Mouse (Mus musculus): ENCODE data around the gene Bloc1s1. TPM values are rescaled to one million over a fixed set of nuclear protein-coding genes. Genes with fewer than 3 reads are reported as not detected.

Gene Bloc1s1
- polyA plus RNA-seq, 1 experiment from 2014 or later, result 81.9 TPM

DNA sequence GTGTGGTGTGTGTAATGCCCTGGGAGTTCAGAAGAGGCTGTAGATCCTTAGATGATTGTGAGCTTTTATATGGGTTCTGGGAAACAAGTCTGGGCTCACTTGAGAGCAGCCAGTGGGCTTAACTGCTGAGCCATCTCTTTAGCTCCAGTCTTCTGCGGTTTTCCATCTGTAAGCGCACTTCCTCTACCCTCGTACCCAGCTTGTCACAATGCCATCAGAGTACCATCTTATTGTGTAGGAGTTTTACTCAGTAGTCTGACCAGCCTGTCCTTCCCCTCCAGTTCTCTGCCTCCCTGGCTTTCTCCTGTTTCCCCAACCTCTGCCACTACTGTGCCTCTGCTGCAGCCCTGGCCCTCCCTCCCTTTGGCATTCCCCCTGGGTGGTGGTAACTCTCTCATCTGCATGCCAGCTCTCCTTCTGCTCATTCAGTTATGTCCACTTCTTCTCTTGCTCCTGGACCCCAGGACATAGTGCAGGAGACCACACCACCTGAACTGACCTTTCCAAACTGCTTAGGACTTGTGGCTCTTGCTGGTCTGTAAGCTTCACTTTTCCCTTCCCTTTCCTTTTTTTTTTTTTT is 21.3 kb downstream of the Bloc1s1 start:
- DNase-seq, result no peak

DNA sequence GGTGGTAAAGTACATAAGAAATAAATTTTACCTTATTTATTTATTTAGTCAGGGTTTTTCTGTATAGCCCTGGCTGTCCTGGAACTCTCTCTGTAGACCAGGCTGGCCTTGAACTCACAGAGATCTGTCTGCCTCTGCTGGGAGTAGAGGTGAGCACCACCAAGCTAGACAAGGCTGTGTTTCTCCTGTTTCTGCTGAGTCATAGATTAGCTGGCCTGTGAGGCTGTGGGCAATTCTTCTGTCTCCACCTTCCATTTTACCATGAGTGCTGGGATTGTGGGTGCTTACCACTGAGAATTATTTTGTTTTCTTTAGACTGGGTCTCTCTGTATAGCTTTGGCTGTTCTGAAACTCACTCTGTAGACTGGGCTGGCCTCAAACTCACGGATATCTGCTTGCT is 22.4 kb downstream of the Bloc1s1 start:
- Histone ChIP-seq H3K27me3 (peaks cover 16% of the 10 kb centered on the region), H3K9ac (no peak overlapping the region), H3K27ac (no peak overlapping the region), H3K36me3 (no peaks in the 10 kb centered on the region), H3K4me1 (replicated peaks) (peaks cover 3% of the 10 kb centered on the region; the same call in 1 of the 2 replicates), H3K4me2 (no peak overlapping the region), H3K4me3 (replicated peaks) (no peak overlapping the region), H3K9me3 (replicated peaks) (no peaks in the 10 kb centered on the region)
- ATAC-seq (ENCODE audit: low read depth), result peak; percentile 54
- no peak for DNase-seq
- WGBS (ENCODE audit: insufficient replicate concordance), result 33% methylated on average over 1 of the region's 1 CpGs

More for the DNA sequence above, 21.3 kb downstream of the Bloc1s1 start:
- Histone ChIP-seq H3K9me3 (replicated peaks) (no peaks in the 10 kb centered on the region), H3K4me1 (replicated peaks) (peaks cover 3% of the 10 kb centered on the region; the same call in 1 of the 2 replicates), H3K4me3 (replicated peaks) (no peak overlapping the region), H3K9ac (no peak overlapping the region), H3K4me2 (no peak overlapping the region), H3K36me3 (no peaks in the 10 kb centered on the region), H3K27ac (no peak overlapping the region), H3K27me3 (peaks cover 5% of the 10 kb centered on the region)
- ATAC-seq (ENCODE audit: low read depth), result no peak
- 37% methylated on average over 3 of the region's 3 CpGs for WGBS (ENCODE audit: insufficient replicate concordance)

DNA sequence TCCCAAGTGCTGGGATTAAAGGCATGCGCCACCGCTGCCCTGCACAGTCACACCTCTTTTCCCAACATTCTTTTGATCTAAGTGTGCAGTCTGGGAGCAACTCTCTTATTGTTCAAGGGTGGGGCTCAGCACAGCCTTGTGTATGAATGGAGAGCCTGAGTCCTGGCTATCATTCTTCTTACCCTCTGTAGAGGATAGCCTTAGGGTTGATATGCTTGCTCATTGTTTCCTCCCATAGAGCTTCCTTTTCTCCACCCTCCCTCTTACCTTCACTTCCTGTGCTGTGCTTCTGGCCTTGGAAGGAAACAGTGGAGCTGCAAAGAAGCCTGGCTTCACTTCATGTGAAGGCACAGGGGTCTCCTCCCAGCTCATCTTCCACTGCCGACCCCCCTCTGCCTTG is 23.1 kb downstream of the Bloc1s1 start, which contains the start of gene Cd63:
Gene Cd63, plus strand, starts transcription at position 292 of the 400 bp plus-strand sequence.
- peaks cover 23% of the 10 kb centered on the region for H3K27me3 ChIP-seq
- H3K4me3 ChIP-seq (replicated peaks), result no peak within 1 kb of the TSS
- peaks cover 10% of the 10 kb centered on the region for H3K4me1 ChIP-seq (replicated peaks)
- H3K36me3 ChIP-seq, result no peaks in the 10 kb centered on the region
- 66% methylated on average over 3 of the region's 3 CpGs for WGBS (ENCODE audit: insufficient replicate concordance)
- ATAC-seq (ENCODE audit: low read depth), result no peak
- no peak within 1 kb of the TSS for H3K27ac ChIP-seq
- H3K4me2 ChIP-seq, result no peak within 1 kb of the TSS
- DNase-seq, result no peak
- H3K9me3 ChIP-seq (replicated peaks), result no peaks in the 10 kb centered on the region
- H3K9ac ChIP-seq, result no peak within 1 kb of the TSS

DNA sequence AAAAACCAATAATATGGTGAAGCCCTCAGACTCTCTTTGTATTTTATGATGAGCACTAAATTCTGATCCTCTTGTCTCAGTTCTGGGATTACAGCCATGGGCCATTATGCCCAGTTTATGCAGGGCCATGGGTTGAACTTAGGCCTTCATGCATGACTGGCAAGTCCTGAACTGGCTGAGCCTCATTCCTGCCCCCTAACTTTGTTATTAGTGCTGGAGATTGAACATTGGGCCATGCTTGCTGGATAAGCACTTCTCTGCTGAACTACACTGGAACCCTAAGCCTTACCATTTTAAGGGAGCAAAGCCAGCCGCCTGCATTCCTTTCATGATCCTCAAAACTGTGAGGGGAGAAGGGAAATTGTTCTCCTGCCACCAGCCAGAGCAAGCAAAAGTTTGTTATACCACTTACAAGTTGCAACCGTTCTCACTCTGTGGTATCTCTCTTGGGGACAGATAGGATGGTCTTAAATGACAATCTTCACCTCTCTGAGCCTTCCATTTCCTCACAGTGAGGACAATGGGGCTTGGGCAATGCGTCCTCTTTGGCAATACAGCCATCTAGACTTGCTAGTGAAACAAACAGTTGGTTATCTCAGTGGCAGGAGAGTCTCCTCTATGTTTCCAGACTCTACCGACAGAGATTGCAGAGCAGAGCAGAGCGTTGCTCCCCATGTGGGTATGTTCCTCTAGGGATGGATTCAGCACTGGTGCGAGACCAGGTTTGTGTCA is 23.9 kb downstream of the Bloc1s1 start:
- no peaks in the 10 kb centered on the region for H3K36me3 ChIP-seq

DNA sequence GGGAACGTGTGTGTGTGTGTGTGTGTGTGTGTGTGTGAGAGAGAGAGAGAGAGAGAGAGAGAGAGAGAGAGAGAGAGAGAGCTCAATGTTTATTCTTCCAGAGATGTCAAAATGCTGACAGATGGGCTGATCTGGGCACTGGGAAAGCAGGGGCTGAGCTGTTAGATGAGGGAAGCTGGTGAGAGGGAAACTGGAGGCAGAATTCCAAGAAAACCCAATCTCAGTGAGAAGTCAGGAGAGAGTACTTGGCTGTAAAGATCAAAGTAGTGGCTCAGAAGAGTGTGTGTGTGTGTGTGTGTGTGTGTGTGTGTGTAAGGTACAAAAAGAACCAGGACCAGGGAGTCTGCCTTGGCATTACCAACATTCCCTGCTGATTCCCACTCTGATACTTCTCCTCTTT is 26.3 kb downstream of the Bloc1s1 start:
- H3K4me2 ChIP-seq, result no peak overlapping the region
- H3K4me1 ChIP-seq (replicated peaks), result peaks cover 10% of the 10 kb centered on the region
- ATAC-seq (ENCODE audit: low read depth) (no peak), DNase-seq (no peak)
- no peak overlapping the region for H3K27ac ChIP-seq
- no peaks in the 10 kb centered on the region for H3K9me3 ChIP-seq (replicated peaks)
- H3K9ac ChIP-seq, result no peak overlapping the region
- WGBS (ENCODE audit: insufficient replicate concordance), result 0% methylated on average over 1 of the region's 1 CpGs
- peaks cover 55% of the 10 kb centered on the region for H3K27me3 ChIP-seq
- H3K4me3 ChIP-seq (replicated peaks), result no peak overlapping the region
- no peaks in the 10 kb centered on the region for H3K36me3 ChIP-seq

More for the DNA sequence above, 23.9 kb downstream of the Bloc1s1 start:
- no peak for DNase-seq
- H3K4me3 ChIP-seq (replicated peaks), result no peak overlapping the region
- peaks cover 31% of the 10 kb centered on the region for H3K27me3 ChIP-seq
- no peaks in the 10 kb centered on the region for H3K9me3 ChIP-seq (replicated peaks)
- H3K4me2 ChIP-seq, result no peak overlapping the region
- H3K4me1 ChIP-seq (replicated peaks), result peaks cover 10% of the 10 kb centered on the region
- no peak overlapping the region for H3K9ac ChIP-seq
- ATAC-seq (ENCODE audit: low read depth), result no peak
- no peak overlapping the region for H3K27ac ChIP-seq
- WGBS (ENCODE audit: insufficient replicate concordance), result 45% methylated on average over 6 of the region's 6 CpGs

DNA sequence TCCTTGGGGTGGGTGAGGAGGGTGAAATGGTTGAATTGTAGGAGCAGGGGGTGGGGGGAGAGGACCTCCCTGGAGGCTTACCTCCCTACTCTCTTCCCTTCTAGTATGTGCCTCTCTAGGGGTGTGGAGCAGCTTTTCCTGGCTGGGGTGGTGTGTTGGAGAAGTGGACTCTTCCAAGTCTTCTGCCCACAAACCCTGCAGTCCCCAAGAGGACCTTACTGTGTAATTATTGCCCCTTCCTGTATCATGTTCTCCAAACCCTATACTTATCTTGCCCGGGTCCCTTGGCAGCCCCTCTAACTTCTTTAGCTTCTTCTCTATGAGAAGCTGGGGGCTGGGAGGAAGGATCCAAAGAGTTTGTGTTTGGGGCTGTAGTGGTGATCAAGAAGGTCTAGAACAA is 27.0 kb downstream of the Bloc1s1 start:
- Histone ChIP-seq H3K36me3 (no peaks in the 10 kb centered on the region), H3K27me3 (peaks cover 62% of the 10 kb centered on the region), H3K4me3 (replicated peaks) (no peak overlapping the region), H3K4me1 (replicated peaks) (peaks cover 13% of the 10 kb centered on the region), H3K27ac (no peak overlapping the region), H3K9me3 (replicated peaks) (no peaks in the 10 kb centered on the region), H3K4me2 (no peak overlapping the region), H3K9ac (no peak overlapping the region)
- 29% methylated on average over 1 of the region's 1 CpGs for WGBS (ENCODE audit: insufficient replicate concordance)
- no peak for DNase-seq
- ATAC-seq (ENCODE audit: low read depth), result no peak

DNA sequence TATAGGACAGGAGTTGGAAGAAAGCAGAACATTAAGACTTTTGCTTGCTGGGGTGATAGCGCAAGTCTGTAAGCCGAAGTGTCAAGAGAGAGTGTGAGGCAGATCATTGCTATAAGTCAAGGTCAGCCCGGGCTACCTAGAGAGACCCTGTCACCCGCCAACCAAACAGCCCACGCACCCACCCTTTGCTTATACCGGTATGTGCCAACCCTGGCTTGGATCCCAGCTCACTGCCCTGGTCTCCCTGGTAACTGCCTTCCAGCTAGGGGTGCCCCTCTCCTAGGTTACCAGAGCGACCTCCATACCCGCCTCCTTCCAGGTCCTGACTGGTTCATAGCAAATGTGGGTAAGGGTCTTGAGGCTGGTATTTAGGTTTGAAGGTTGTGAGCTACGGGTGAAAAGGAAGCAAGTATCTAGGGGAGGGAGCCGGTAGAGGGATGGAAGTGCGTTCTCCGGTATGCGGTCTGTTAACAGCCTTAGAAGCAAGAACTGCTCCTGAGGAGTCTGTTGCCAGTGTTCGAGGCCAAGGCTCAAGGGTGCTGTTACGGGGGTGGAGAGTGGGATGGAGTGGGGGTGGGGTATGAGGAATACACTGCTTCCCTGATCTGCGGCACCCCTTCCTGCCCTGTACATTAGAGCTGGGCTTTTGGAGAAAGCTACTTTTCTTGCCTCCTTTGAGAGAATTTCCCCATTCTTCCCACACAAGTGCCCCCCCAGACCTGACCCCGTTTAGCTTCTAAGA is 27.7 kb downstream of the Bloc1s1 start:
- no peak for DNase-seq
- H3K4me1 ChIP-seq (replicated peaks), result peaks cover 17% of the 10 kb centered on the region
- ATAC-seq (ENCODE audit: low read depth), result no peak
- H3K36me3 ChIP-seq, result no peaks in the 10 kb centered on the region
- 0 out of 2 replicates have a peak overlapping the region, but pooled peaks have one; percentile 4 for H3K4me2 ChIP-seq
- peaks cover 69% of the 10 kb centered on the region for H3K27me3 ChIP-seq
- no peak overlapping the region for H3K4me3 ChIP-seq (replicated peaks)
- no peak overlapping the region for H3K9ac ChIP-seq
- no peak overlapping the region for H3K27ac ChIP-seq
- 7% methylated on average over 17 of the region's 17 CpGs for WGBS (ENCODE audit: insufficient replicate concordance)
- H3K9me3 ChIP-seq (replicated peaks), result no peaks in the 10 kb centered on the region

DNA sequence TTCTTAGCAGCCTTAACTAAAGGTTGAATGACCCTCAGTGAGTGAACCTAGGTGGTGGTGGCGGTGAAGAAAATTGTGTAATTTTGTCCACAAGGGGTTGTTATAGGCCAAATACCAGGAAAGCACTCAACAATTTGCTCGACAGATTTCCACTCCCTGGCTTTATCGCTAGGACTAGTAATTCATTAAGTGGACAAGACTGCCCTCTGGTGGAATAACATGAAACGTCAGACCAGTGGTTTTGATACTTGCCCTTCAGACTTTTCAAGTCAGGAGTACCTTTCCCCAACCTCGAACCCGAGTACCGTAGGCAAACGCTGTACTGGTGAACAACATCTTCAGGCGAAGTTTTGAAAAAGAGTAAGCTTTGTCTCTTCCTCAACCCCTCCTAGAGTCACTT is 28.4 kb downstream of the Bloc1s1 start:
- no peaks in the 10 kb centered on the region for H3K9me3 ChIP-seq (replicated peaks)
- H3K9ac ChIP-seq, result no peak overlapping the region
- peaks cover 24% of the 10 kb centered on the region for H3K4me1 ChIP-seq (replicated peaks)
- H3K36me3 ChIP-seq, result no peaks in the 10 kb centered on the region
- peaks cover 76% of the 10 kb centered on the region for H3K27me3 ChIP-seq
- WGBS (ENCODE audit: insufficient replicate concordance), result 0% methylated on average over 9 of the region's 9 CpGs
- ATAC-seq (ENCODE audit: low read depth) (0 out of 2 replicates have a peak, but pooled peaks have one; percentile 5), DNase-seq (peak; percentile 55)
- H3K4me3 ChIP-seq (replicated peaks), result no peak overlapping the region
- H3K27ac ChIP-seq, result no peak overlapping the region
- 0 out of 2 replicates have a peak overlapping the region, but pooled peaks have one; percentile 4 for H3K4me2 ChIP-seq

DNA sequence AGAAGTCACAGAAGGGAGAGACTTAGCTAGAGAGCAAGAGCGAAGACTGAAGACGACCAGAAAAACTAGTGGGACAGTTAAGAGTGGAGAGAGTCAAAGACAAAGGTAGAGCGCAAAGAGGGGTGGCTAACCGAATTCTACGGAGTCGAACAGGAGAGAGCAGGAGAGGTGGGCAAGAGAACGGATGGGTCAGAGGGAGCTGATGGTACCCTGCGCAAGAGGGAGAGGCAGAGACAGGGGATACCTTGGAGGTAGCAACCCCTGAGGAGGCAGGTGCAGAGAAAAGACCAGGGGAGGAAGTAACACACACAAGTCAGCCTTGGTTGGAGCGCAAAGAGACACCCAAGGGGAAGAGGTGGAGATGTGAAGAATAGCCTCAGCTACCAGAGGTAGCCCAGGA is 31.6 kb downstream of the Bloc1s1 start:
- Histone ChIP-seq H3K4me2 (peak overlapping the region; percentile 82), H3K9me3 (replicated peaks) (no peaks in the 10 kb centered on the region), H3K4me3 (replicated peaks) (peak overlapping the region; percentile 64), H3K27ac (no peak overlapping the region), H3K36me3 (no peaks in the 10 kb centered on the region), H3K9ac (no peak overlapping the region), H3K27me3 (peaks cover 96% of the 10 kb centered on the region), H3K4me1 (replicated peaks) (peaks cover 32% of the 10 kb centered on the region)
- DNase-seq, result no peak
- ATAC-seq (ENCODE audit: low read depth), result no peak
- 6% methylated on average over 9 of the region's 9 CpGs for WGBS (ENCODE audit: insufficient replicate concordance)

DNA sequence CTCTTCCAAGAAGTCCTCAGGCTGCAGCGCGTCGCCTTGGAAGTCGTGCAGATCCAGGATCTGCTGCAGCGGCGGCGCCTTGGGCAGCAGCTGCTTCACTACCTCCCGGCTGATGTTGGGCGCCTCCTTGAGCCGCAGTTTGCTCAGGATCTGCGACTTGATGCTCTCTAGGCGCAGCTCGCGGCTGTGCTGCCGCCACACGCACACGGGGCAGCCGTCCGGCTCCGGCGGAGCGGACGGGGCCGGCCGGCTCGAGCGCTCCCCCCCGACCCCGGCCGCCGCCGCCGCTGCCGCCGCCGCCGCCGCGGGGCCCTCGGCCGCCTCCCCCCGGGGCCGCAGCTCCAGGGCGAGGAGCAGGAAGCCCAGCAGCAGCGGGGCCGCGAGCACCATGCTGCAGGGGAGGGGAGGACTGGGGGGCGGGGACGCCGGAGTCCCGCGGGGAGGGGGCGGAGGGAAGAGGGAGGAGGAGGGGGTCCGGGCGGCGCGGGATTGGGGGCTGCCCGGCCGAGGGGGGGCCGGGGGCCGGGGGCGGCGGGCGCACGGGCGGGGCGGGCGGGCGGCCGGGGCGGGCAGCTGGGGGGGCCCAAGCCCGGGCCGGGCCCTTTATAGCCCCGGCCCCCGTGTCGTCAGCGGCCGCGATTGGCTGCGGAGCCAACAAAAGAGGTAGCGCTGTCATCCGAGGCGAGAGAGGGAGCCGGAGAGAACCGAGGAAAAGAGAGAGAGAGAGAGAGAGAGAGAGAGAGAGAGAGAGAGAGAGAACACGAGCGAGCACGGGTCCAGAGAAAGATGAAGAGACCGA is 32.3 kb downstream of the Bloc1s1 start, which contains the start of gene Gdf11:
Gene Gdf11, minus strand, starts transcription at position 423 of the 799 bp plus-strand sequence.
- peak within 1 kb of the TSS; percentile 82 for H3K4me2 ChIP-seq
- no peak for ATAC-seq (ENCODE audit: low read depth)
- no peak within 1 kb of the TSS for H3K27ac ChIP-seq
- peak within 1 kb of the TSS; percentile 64 for H3K4me3 ChIP-seq (replicated peaks)
- DNase-seq, result no peak
- H3K4me1 ChIP-seq (replicated peaks), result peaks cover 39% of the 10 kb centered on the region
- H3K36me3 ChIP-seq, result no peaks in the 10 kb centered on the region
- peaks cover 89% of the 10 kb centered on the region for H3K27me3 ChIP-seq
- no peaks in the 10 kb centered on the region for H3K9me3 ChIP-seq (replicated peaks)
- 1% methylated on average over 69 of the region's 89 CpGs for WGBS (ENCODE audit: insufficient replicate concordance)
- peak within 1 kb of the TSS; percentile 61 for H3K9ac ChIP-seq
